Mouse (Mus musculus): ENCODE data around the gene Mrpl34. TPM values are rescaled to one million over a fixed set of nuclear protein-coding genes. Genes with fewer than 3 reads are reported as not detected.
A peak's percentile ranks its signal among the peaks of the same experiment; 100 is the strongest.

The Mrpl34 gene
- polyA plus RNA-seq, 1 experiment from 2014 or later = 154 TPM

- Histone ChIP-seq H3K4me1 (peaks cover 15% of the 10 kb centered on the region), H3K27me3 (replicated peaks) (no peaks in the 10 kb centered on the region), H3K9ac (no peak overlapping the region), H3K4me3 (replicated peaks) (no peak overlapping the region), H3K27ac (no peak overlapping the region), H3K4me2 (no peak overlapping the region), H3K36me3 (no peaks in the 10 kb centered on the region; the same call in 1 of the 2 replicates), H3K9me3 (no peaks in the 10 kb centered on the region)
- WGBS = 51% methylated on average over 8 of the region's 8 CpGs
- no peak for ATAC-seq (ENCODE audit: insufficient read depth, low FRiP score, low read depth)
These were observed 19.2 kb downstream of the Mrpl34 start for GRCm38 (mm10) chr8:71483932-71484331.

GRCm38 (mm10) chr8:71484736-71485135 lies 20.0 kb downstream of the Mrpl34 start:
- Histone ChIP-seq H3K4me3 (replicated peaks) (peak overlapping the region; percentile 82), H3K27me3 (replicated peaks) (no peaks in the 10 kb centered on the region)
- 94% methylated on average over 19 of the region's 19 CpGs for WGBS

GRCm38 (mm10) chr8:71485142-71486135 lies 20.7 kb downstream of the Mrpl34 start, which contains the start of gene Ano8:
TSS of gene Ano8 (minus strand) at chr8:71485963.
- Histone ChIP-seq H3K4me2 (peak within 1 kb of the TSS; percentile 94), H3K27ac (peak within 1 kb of the TSS; percentile 80), H3K9me3 (no peaks in the 10 kb centered on the region), H3K36me3 (no peaks in the 10 kb centered on the region), H3K4me3 (replicated peaks) (peak within 1 kb of the TSS; percentile 82), H3K9ac (peak within 1 kb of the TSS; percentile 76), H3K27me3 (replicated peaks) (no peaks in the 10 kb centered on the region), H3K4me1 (peaks cover 30% of the 10 kb centered on the region)
- peak; percentile 62 for ATAC-seq (ENCODE audit: insufficient read depth, low FRiP score, low read depth)
- WGBS = 6% methylated on average over 41 of the region's 58 CpGs

More at GRCm38 (mm10) chr8:71484736-71485135, 20.0 kb downstream of the Mrpl34 start:
- Histone ChIP-seq H3K9ac (no peak overlapping the region), H3K4me1 (peaks cover 23% of the 10 kb centered on the region), H3K27ac (no peak overlapping the region), H3K4me2 (peak overlapping the region; percentile 94), H3K36me3 (no peaks in the 10 kb centered on the region), H3K9me3 (no peaks in the 10 kb centered on the region)
- no peak for ATAC-seq (ENCODE audit: insufficient read depth, low FRiP score, low read depth)

- ATAC-seq (ENCODE audit: insufficient read depth, low FRiP score, low read depth) = no peak
- Histone ChIP-seq H3K4me1 (peaks cover 30% of the 10 kb centered on the region), H3K27me3 (replicated peaks) (no peaks in the 10 kb centered on the region), H3K9me3 (no peaks in the 10 kb centered on the region), H3K4me3 (replicated peaks) (peak overlapping the region; percentile 82), H3K9ac (no peak overlapping the region), H3K4me2 (peak overlapping the region; percentile 94), H3K36me3 (peaks cover 3% of the 10 kb centered on the region; the same call in 1 of the 2 replicates), H3K27ac (peak overlapping the region; percentile 80; the same call in 1 of the 2 replicates)
- WGBS = 9% methylated on average over 7 of the region's 7 CpGs
These were observed 21.4 kb downstream of the Mrpl34 start for GRCm38 (mm10) chr8:71486136-71486529.

GRCm38 (mm10) chr8:71487691-71488445 lies 23.1 kb downstream of the Mrpl34 start, which contains the start of gene Gtpbp3:
TSS of gene Gtpbp3 (plus strand) at chr8:71488103.
- no peaks in the 10 kb centered on the region for H3K9me3 ChIP-seq
- under 1% methylated on average over 33 of the region's 33 CpGs for WGBS
- H3K4me2 ChIP-seq = peak within 1 kb of the TSS; percentile 99
- H3K27ac ChIP-seq = peak within 1 kb of the TSS; percentile 89
- peak; percentile 34; the same call in 1 of the 2 replicates for ATAC-seq (ENCODE audit: insufficient read depth, low FRiP score, low read depth)
- no peaks in the 10 kb centered on the region for H3K27me3 ChIP-seq (replicated peaks)
- H3K4me1 ChIP-seq = peaks cover 30% of the 10 kb centered on the region
- H3K36me3 ChIP-seq = peaks cover 16% of the 10 kb centered on the region
- peak within 1 kb of the TSS; percentile 83 for H3K4me3 ChIP-seq (replicated peaks)
- peak within 1 kb of the TSS; percentile 75 for H3K9ac ChIP-seq

- peak; percentile 90 for ATAC-seq (ENCODE audit: insufficient read depth, low FRiP score, low read depth)
- no peaks in the 10 kb centered on the region for H3K27me3 ChIP-seq (replicated peaks)
- WGBS = 0% methylated on average over 22 of the region's 22 CpGs
- peak overlapping the region; percentile 89 for H3K27ac ChIP-seq
- peak overlapping the region; percentile 75 for H3K9ac ChIP-seq
- peak overlapping the region; percentile 99 for H3K4me2 ChIP-seq
- H3K4me1 ChIP-seq = peaks cover 30% of the 10 kb centered on the region
- peaks cover 21% of the 10 kb centered on the region for H3K36me3 ChIP-seq
- H3K4me3 ChIP-seq (replicated peaks) = peak overlapping the region; percentile 83
- H3K9me3 ChIP-seq = no peaks in the 10 kb centered on the region
These were observed 23.7 kb downstream of the Mrpl34 start for GRCm38 (mm10) chr8:71488454-71488853.

- no peak overlapping the region for H3K9ac ChIP-seq
- no peaks in the 10 kb centered on the region for H3K27me3 ChIP-seq (replicated peaks)
- ATAC-seq (ENCODE audit: insufficient read depth, low FRiP score, low read depth) = peak; percentile 70
- H3K4me3 ChIP-seq (replicated peaks) = no peak overlapping the region
- peaks cover 21% of the 10 kb centered on the region for H3K36me3 ChIP-seq
- H3K9me3 ChIP-seq = no peaks in the 10 kb centered on the region
- 20% methylated on average over 16 of the region's 16 CpGs for WGBS
- peak overlapping the region; percentile 24; the same call in 1 of the 2 replicates for H3K4me2 ChIP-seq
- H3K4me1 ChIP-seq = peaks cover 41% of the 10 kb centered on the region
- no peak overlapping the region for H3K27ac ChIP-seq
These were observed 30.3 kb downstream of the Mrpl34 start for GRCm38 (mm10) chr8:71495039-71495438.

- WGBS = 72% methylated on average over 5 of the region's 5 CpGs
- Histone ChIP-seq H3K4me1 (peaks cover 38% of the 10 kb centered on the region), H3K4me3 (replicated peaks) (no peak overlapping the region), H3K4me2 (no peak overlapping the region), H3K9ac (no peak overlapping the region), H3K9me3 (no peaks in the 10 kb centered on the region), H3K27ac (peak overlapping the region; percentile 68), H3K27me3 (replicated peaks) (no peaks in the 10 kb centered on the region), H3K36me3 (peaks cover 21% of the 10 kb centered on the region)
- ATAC-seq (ENCODE audit: insufficient read depth, low FRiP score, low read depth) = no peak
These were observed 31.1 kb downstream of the Mrpl34 start for GRCm38 (mm10) chr8:71495811-71496210.

- H3K9ac ChIP-seq = no peak overlapping the region
These were observed 31.7 kb downstream of the Mrpl34 start for GRCm38 (mm10) chr8:71496481-71496880.

GRCm38 (mm10) chr8:71497077-71497645 lies 32.4 kb downstream of the Mrpl34 start:
- H3K4me3 ChIP-seq (replicated peaks) = no peak overlapping the region
- ATAC-seq (ENCODE audit: insufficient read depth, low FRiP score, low read depth) = no peak

More at GRCm38 (mm10) chr8:71496481-71496880, 31.7 kb downstream of the Mrpl34 start:
- Histone ChIP-seq H3K4me2 (no peak overlapping the region), H3K27ac (peak overlapping the region; percentile 68), H3K4me3 (replicated peaks) (no peak overlapping the region), H3K36me3 (peaks cover 15% of the 10 kb centered on the region), H3K27me3 (replicated peaks) (no peaks in the 10 kb centered on the region), H3K9me3 (no peaks in the 10 kb centered on the region), H3K4me1 (peaks cover 38% of the 10 kb centered on the region)
- WGBS = 31% methylated on average over 11 of the region's 11 CpGs
- ATAC-seq (ENCODE audit: insufficient read depth, low FRiP score, low read depth) = no peak; the same call in 1 of the 2 replicates

GRCm38 (mm10) chr8:71497881-71498501 lies 33.2 kb downstream of the Mrpl34 start:
- H3K9me3 ChIP-seq = no peaks in the 10 kb centered on the region
- no peak overlapping the region for H3K4me3 ChIP-seq (replicated peaks)
- H3K4me1 ChIP-seq = peaks cover 38% of the 10 kb centered on the region
- 0 out of 2 replicates have a peak, but pooled peaks cover 3% of the 10 kb centered on the region for H3K36me3 ChIP-seq
- no peaks in the 10 kb centered on the region for H3K27me3 ChIP-seq (replicated peaks)
- H3K27ac ChIP-seq = peak overlapping the region; percentile 37
- no peak overlapping the region for H3K4me2 ChIP-seq
- ATAC-seq (ENCODE audit: insufficient read depth, low FRiP score, low read depth) = no peak
- H3K9ac ChIP-seq = no peak overlapping the region
- 21% methylated on average over 15 of the region's 15 CpGs for WGBS

More at GRCm38 (mm10) chr8:71497077-71497645, 32.4 kb downstream of the Mrpl34 start:
- Histone ChIP-seq H3K36me3 (peaks cover 11% of the 10 kb centered on the region), H3K4me2 (no peak overlapping the region), H3K9ac (no peak overlapping the region), H3K4me1 (peaks cover 38% of the 10 kb centered on the region), H3K27me3 (replicated peaks) (no peaks in the 10 kb centered on the region), H3K27ac (peak overlapping the region; percentile 68; the same call in 1 of the 2 replicates), H3K9me3 (no peaks in the 10 kb centered on the region)
- 96% methylated on average over 1 of the region's 1 CpGs for WGBS

Data from stomach, embryonic 15.5 days (tissue).